Mouse (Mus musculus) forebrain, embryonic 14.5 days (tissue): Measurements from ENCODE around the gene Kcna7. TPM values are rescaled to one million over a fixed set of nuclear protein-coding genes. Genes with fewer than 3 reads are reported as not detected.

Source experiments
- ATAC-seq: fragments of 200-750 bp; cut with Nextera tagmentation; 2 replicates; pipeline ENCODE4 v1.8.0; 2017; ENCODE audit warnings: mild to moderate bottlenecking, moderate library complexity
- DNase-seq: peaks from one replicate; pipeline ENCODE4 v3.0.0-alpha.2; 2015; ENCODE audit warnings: low spot score
- H3K27ac ChIP-seq: fragments of 300-500 bp; sonication (generic); 2 replicates; pipeline ENCODE4 v1.5.1; 2014; ENCODE audit warnings: low read depth, mild to moderate bottlenecking, control low read depth, low read length, moderate library complexity
- H3K27me3 ChIP-seq: fragments of 300-500 bp; sonication (generic); replicated peaks from 2 replicates; pipeline ENCODE4 v1.6.1; 2014; ENCODE audit warnings: low read length, control low read depth, mixed read lengths; ENCODE audit not compliant: control insufficient read depth, insufficient read depth
- H3K36me3 ChIP-seq: fragments of 300-500 bp; sonication (generic); 2 replicates; pipeline ENCODE4 v1.6.1; 2014; ENCODE audit warnings: low read length, control low read depth; ENCODE audit not compliant: control insufficient read depth, insufficient read depth
- H3K4me1 ChIP-seq: fragments of 300-500 bp; sonication (generic); 2 replicates; pipeline ENCODE4 v1.6.1; 2014; ENCODE audit warnings: antibody characterized with exemption, low read length, control low read depth; ENCODE audit not compliant: control insufficient read depth, insufficient read depth
- H3K4me2 ChIP-seq: fragments of 300-500 bp; sonication (generic); 2 replicates; pipeline ENCODE4 v1.6.1; 2014; ENCODE audit warnings: mild to moderate bottlenecking, control low read depth, low read length
- H3K4me3 ChIP-seq: fragments of 300-500 bp; sonication (generic); 2 replicates; pipeline ENCODE4 v1.5.1; 2014; ENCODE audit warnings: low read depth, low read length, control low read depth
- H3K9ac ChIP-seq: fragments of 300-500 bp; sonication (generic); 2 replicates; pipeline ENCODE4 v1.6.1; 2014; ENCODE audit warnings: mild to moderate bottlenecking, low read length, control low read depth, moderate library complexity
- H3K9me3 ChIP-seq: fragments of 300-500 bp; sonication (generic); replicated peaks from 2 replicates; pipeline ENCODE4 v1.6.1; 2016; ENCODE audit warnings: low read length, control low read depth, mixed read lengths; ENCODE audit not compliant: control insufficient read depth
- WGBS: fragments of 180-500 bp; shearing (Covaris S2); extraction: QIAGEN DNeasy Blood & Tissue Kit; methylation state at CpG from one replicate; pipeline ENCODE4 v1.1.7; 2014; 5-methylcytosine and 5-hydroxymethylcytosine counted together
- polyA plus RNA-seq: library from polyadenylated mRNA; unstranded; fragments of >200 nt; fragmentation: Nextera tagmentation; extraction: Ambion mirVana; gene quantifications from 2 replicates; pipeline ENCODE4 v1.2.1, GENCODE M21; 2014

Gene Kcna7
- polyA plus RNA-seq, 1 experiment from 2014 or later, result not detected

DNA sequence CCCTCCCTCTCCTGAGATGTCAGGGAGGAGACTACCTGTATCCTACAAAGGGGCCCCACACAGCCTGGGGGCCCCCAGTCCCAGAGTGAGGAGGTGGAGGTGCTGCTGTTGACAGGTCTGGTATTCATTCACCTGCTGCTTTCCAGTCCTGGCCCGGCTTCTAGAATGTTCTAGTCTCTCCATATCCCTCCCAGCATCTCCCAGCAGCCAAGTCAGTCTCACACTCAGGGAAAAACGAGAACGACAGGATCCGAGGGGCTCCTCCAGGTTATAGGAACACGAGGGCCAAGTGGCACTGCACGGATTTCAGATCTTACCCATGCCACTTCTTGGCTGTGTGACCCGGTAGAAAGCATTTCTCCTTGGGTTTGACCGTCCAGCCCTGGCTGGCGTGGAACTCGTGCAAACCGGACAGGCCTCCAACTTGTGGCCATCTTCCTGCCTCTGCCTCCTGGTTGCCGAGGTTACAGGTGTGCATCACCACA lies 9.3 kb downstream of the Kcna7 start:
- no peak for DNase-seq
- no peak overlapping the region for H3K4me2 ChIP-seq
- WGBS, result 47% methylated on average over 12 of the region's 12 CpGs
- ATAC-seq, result no peak
- H3K27me3 ChIP-seq, result peaks cover 84% of the 10 kb centered on the region
- H3K4me1 ChIP-seq, result no peaks in the 10 kb centered on the region
- H3K9ac ChIP-seq, result no peak overlapping the region
- no peak overlapping the region for H3K27ac ChIP-seq
- no peaks in the 10 kb centered on the region for H3K9me3 ChIP-seq
- H3K36me3 ChIP-seq, result no peaks in the 10 kb centered on the region
- no peak overlapping the region for H3K4me3 ChIP-seq

- H3K9ac ChIP-seq, result peak overlapping the region; percentile 25; the same call in 1 of the 2 replicates
- DNase-seq, result no peak
- no peaks in the 10 kb centered on the region for H3K9me3 ChIP-seq
- WGBS, result 12% methylated on average over 37 of the region's 37 CpGs
- no peaks in the 10 kb centered on the region for H3K36me3 ChIP-seq
- H3K4me2 ChIP-seq, result no peak overlapping the region
- H3K4me3 ChIP-seq, result no peak overlapping the region
- ATAC-seq, result no peak
- no peak overlapping the region for H3K27ac ChIP-seq
- H3K27me3 ChIP-seq, result peaks cover 77% of the 10 kb centered on the region
- H3K4me1 ChIP-seq, result no peaks in the 10 kb centered on the region
Measured at GRCm38 (mm10) chr7:45415636-45416035, 10.2 kb downstream of the Kcna7 start.

DNA sequence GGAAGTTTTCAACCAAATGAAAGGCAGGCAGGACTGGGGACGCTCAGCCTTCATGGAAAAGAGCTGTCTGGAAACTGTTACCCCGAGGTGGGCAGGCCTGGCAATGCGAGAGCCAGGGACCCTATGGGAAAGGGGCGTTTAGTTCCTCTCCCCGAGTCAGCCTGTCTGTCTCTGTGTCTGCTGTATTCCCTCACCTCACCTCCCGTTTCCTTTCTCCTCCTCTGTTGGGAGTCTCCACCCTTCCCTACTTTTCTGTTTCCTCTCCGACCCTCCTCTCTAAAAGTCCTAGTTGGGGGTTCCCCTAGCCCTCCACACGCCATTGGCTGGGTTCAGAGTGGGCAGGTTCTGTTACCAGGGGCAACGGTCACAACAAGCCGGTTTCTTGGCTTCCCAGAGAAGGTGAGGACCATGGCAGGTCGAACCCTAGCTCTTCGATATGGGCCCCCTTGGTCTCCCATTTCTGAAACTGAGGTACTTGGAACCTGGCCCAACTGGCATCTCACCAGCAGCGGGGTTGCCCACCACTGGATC lies 12.6 kb downstream of the Kcna7 start:
- Histone ChIP-seq H3K9me3 (no peaks in the 10 kb centered on the region), H3K4me2 (no peak overlapping the region), H3K27ac (no peak overlapping the region), H3K4me1 (no peaks in the 10 kb centered on the region), H3K27me3 (peaks cover 59% of the 10 kb centered on the region), H3K9ac (no peak overlapping the region), H3K36me3 (peaks cover 22% of the 10 kb centered on the region), H3K4me3 (no peak overlapping the region)
- WGBS, result 10% methylated on average over 13 of the region's 13 CpGs
- DNase-seq, result no peak
- ATAC-seq, result no peak

- H3K4me2 ChIP-seq, result no peak overlapping the region
- no peak for DNase-seq
- H3K27me3 ChIP-seq, result peaks cover 39% of the 10 kb centered on the region
- no peaks in the 10 kb centered on the region for H3K4me1 ChIP-seq
- H3K36me3 ChIP-seq, result peaks cover 43% of the 10 kb centered on the region
- H3K4me3 ChIP-seq, result no peak overlapping the region
- no peak for ATAC-seq
- WGBS, result 12% methylated on average over 27 of the region's 27 CpGs
- H3K27ac ChIP-seq, result no peak overlapping the region
- H3K9me3 ChIP-seq, result no peaks in the 10 kb centered on the region
- H3K9ac ChIP-seq, result no peak overlapping the region
Measured at GRCm38 (mm10) chr7:45419859-45420614, 14.6 kb downstream of the Kcna7 start.

DNA sequence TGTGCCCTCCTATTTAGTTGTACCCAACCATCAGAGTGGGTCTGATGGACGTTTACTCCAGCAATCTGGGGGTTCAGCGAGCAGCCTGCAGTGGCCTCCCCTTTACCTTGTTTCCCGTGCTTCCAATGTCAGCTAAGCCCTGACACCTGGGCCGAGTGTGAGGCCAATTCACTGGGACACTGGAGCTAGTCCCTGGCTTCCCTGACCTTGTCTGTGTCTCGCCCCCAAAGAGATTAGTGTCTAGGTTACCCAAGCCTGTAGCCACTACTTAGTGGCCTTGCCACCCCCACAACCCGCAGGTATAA lies 15.1 kb downstream of the Kcna7 start, which contains the start of gene Lhb:
Gene Lhb, plus strand, starts transcription at position 206 of the 305 bp plus-strand sequence.
- no peak within 1 kb of the TSS for H3K27ac ChIP-seq
- ATAC-seq (no peak), DNase-seq (no peak)
- H3K4me3 ChIP-seq, result no peak within 1 kb of the TSS
- no peaks in the 10 kb centered on the region for H3K9me3 ChIP-seq
- no peaks in the 10 kb centered on the region for H3K4me1 ChIP-seq
- H3K4me2 ChIP-seq, result no peak within 1 kb of the TSS
- H3K27me3 ChIP-seq, result peaks cover 33% of the 10 kb centered on the region
- H3K36me3 ChIP-seq, result peaks cover 48% of the 10 kb centered on the region
- 61% methylated on average over 6 of the region's 6 CpGs for WGBS
- no peak within 1 kb of the TSS for H3K9ac ChIP-seq

GRCm38 (mm10) chr7:45421194-45421593 lies 15.7 kb downstream of the Kcna7 start:
- Histone ChIP-seq H3K27ac (no peak overlapping the region), H3K27me3 (peaks cover 27% of the 10 kb centered on the region), H3K9me3 (no peaks in the 10 kb centered on the region), H3K4me1 (no peaks in the 10 kb centered on the region), H3K4me3 (no peak overlapping the region), H3K9ac (no peak overlapping the region), H3K4me2 (no peak overlapping the region), H3K36me3 (peaks cover 50% of the 10 kb centered on the region)
- no peak for DNase-seq
- ATAC-seq, result no peak
- 92% methylated on average over 14 of the region's 14 CpGs for WGBS

- Histone ChIP-seq H3K4me1 (no peaks in the 10 kb centered on the region), H3K9ac (no peak overlapping the region), H3K27me3 (no peaks in the 10 kb centered on the region), H3K4me2 (no peak overlapping the region), H3K36me3 (peaks cover 93% of the 10 kb centered on the region), H3K9me3 (no peaks in the 10 kb centered on the region), H3K4me3 (no peak overlapping the region), H3K27ac (no peak overlapping the region)
- 88% methylated on average over 8 of the region's 8 CpGs for WGBS
- ATAC-seq (no peak), DNase-seq (no peak)
Measured at GRCm38 (mm10) chr7:45426556-45426955, 21.1 kb downstream of the Kcna7 start.

DNA sequence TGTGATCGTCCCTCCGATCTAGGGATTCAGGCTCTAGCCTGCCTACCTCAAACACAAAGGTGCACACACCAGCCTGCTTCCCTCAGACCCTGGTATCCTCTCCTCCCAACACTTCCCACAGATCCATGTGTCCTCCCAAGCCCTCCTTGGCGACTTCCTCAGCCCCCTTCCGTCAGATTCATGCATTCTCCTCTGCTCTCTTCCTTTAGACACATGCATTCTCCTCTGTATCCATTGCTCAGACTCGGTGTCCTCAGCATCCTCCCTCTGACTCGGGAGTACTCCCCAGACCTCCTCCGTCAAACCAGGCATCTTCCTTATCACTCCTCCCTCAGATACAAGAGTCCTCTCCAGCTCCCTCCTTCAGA lies 28.4 kb downstream of the Kcna7 start:
- Histone ChIP-seq H3K27ac (peak overlapping the region; percentile 87), H3K36me3 (peaks cover 32% of the 10 kb centered on the region), H3K4me3 (peak overlapping the region; percentile 77), H3K4me1 (peaks cover 18% of the 10 kb centered on the region), H3K9ac (peak overlapping the region; percentile 83), H3K27me3 (no peaks in the 10 kb centered on the region), H3K4me2 (peak overlapping the region; percentile 90), H3K9me3 (no peaks in the 10 kb centered on the region)
- WGBS, result 0% methylated on average over 7 of the region's 7 CpGs
- ATAC-seq, result no peak; the same call in 1 of the 2 replicates
- no peak for DNase-seq
